Mouse (Mus musculus): Measurements from ENCODE around the gene Efnb3. TPM values are rescaled to one million over a fixed set of nuclear protein-coding genes. Genes with fewer than 3 reads are reported as not detected.

The Efnb3 gene
- 39.9 and 40.8 TPM in 2 replicates for polyA plus RNA-seq (2014; fragmentation: Nextera tagmentation; extraction: Ambion mirVana)

- Histone ChIP-seq H3K36me3 (replicated peaks; ENCODE audit: control insufficient read depth, insufficient read depth) (peaks cover 31% of the 10 kb centered on the region), H3K27me3 (ENCODE audit: control insufficient read depth, insufficient read depth, low read length) (no peaks in the 10 kb centered on the region), H3K9ac (peak within 1 kb of the TSS; percentile 93), H3K9me3 (ENCODE audit: control insufficient read depth, low read length) (no peaks in the 10 kb centered on the region), H3K4me2 (replicated peaks) (peak within 1 kb of the TSS; percentile 65), H3K4me1 (replicated peaks; ENCODE audit: control insufficient read depth, insufficient read depth, low read length) (peaks cover 49% of the 10 kb centered on the region), H3K27ac (peak within 1 kb of the TSS; percentile 82), H3K4me3 (replicated peaks; ENCODE audit: low read length) (peak within 1 kb of the TSS; percentile 73)
- DNase-seq (ENCODE audit: low spot score): peak; percentile 73
- ATAC-seq (ENCODE audit: low FRiP score): peak; percentile 67
- WGBS: under 1% methylated on average over 58 of the region's 59 CpGs
Measured at GRCm38 (mm10) chr11:69559851-69560765, at the start of gene Efnb3. Gene Efnb3 (minus strand): TSS chr11:69560205.

DNA sequence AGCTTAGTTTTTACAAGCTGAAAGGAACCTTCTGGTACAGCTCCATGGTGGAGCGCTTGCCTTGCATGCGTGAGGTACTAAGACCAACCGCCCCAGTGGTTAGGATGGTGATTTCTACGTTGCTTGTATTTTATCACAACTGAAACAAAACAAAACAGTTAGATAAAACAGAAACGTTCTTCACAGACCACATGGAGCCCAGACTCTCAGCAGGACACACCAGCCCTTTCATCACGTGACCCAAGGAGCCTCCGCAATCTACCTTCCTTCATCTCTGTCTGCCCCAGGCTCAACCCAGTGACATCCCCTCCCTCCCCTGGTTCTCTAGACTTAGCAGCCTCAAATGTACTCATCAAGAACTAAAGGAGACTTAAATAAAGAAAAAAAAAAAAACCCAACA is 49.4 kb upstream of the Efnb3 start:
- Histone ChIP-seq H3K27me3 (ENCODE audit: control insufficient read depth, insufficient read depth, low read length) (no peaks in the 10 kb centered on the region), H3K27ac (no peak overlapping the region), H3K4me2 (replicated peaks) (no peak overlapping the region), H3K4me1 (replicated peaks; ENCODE audit: control insufficient read depth, insufficient read depth, low read length) (peaks cover 3% of the 10 kb centered on the region), H3K9me3 (ENCODE audit: control insufficient read depth, low read length) (no peaks in the 10 kb centered on the region), H3K4me3 (replicated peaks; ENCODE audit: low read length) (no peak overlapping the region), H3K36me3 (replicated peaks; ENCODE audit: control insufficient read depth, insufficient read depth) (no peaks in the 10 kb centered on the region), H3K9ac (no peak overlapping the region)
- DNase-seq (ENCODE audit: low spot score) (no peak), ATAC-seq (ENCODE audit: low FRiP score) (no peak)
- 60% methylated on average over 7 of the region's 7 CpGs for whole genome bisulfite sequencing

DNA sequence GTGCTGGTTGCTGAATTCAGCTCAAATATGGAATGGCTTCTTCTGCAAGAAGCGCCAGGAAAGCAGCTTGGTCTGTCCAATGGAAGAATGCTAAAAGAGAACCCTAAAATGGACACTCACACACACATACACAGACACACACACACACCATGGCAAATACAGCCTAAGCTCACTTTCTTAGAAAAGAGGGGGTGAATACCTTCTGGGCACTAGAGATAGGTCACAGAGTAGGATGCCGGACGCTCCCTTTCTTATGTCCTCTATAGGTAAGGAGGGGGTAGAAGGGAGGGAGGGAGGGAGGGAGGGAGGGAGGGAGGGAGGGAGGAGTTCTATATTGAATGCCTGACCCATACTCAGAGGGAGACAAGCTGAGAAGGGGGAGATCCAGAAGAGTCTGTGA is 48.5 kb upstream of the Efnb3 start:
- Histone ChIP-seq H3K4me1 (replicated peaks; ENCODE audit: control insufficient read depth, insufficient read depth, low read length) (peaks cover 10% of the 10 kb centered on the region), H3K9ac (no peak overlapping the region), H3K9me3 (ENCODE audit: control insufficient read depth, low read length) (no peaks in the 10 kb centered on the region), H3K4me2 (replicated peaks) (no peak overlapping the region), H3K27ac (no peak overlapping the region), H3K4me3 (replicated peaks; ENCODE audit: low read length) (no peak overlapping the region), H3K27me3 (ENCODE audit: control insufficient read depth, insufficient read depth, low read length) (no peaks in the 10 kb centered on the region), H3K36me3 (replicated peaks; ENCODE audit: control insufficient read depth, insufficient read depth) (no peaks in the 10 kb centered on the region)
- WGBS: 89% methylated on average over 3 of the region's 3 CpGs
- DNase-seq (ENCODE audit: low spot score) (no peak), ATAC-seq (ENCODE audit: low FRiP score) (no peak)

DNA sequence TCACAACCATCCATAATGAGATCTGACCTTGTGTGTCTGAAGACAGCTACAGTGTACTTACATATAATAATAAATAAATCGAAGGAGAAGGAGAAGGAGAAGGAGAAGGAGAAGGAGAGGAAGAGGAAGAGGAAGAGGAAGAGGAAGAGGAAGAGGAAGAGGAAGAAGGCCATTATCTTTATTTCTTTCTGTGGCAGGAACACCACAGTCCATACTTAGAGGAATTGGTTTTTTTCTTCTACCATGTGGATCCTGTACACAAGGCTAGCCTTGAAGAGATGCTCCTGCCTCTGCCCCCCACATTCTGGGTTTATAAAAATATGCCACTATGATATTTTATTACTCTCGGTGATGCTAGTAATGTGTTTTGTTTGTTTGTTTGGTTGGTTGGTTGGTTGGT is 46.8 kb upstream of the Efnb3 start:
- Histone ChIP-seq H3K36me3 (replicated peaks; ENCODE audit: control insufficient read depth, insufficient read depth) (0 out of 2 replicates have a peak, but pooled peaks cover 9% of the 10 kb centered on the region), H3K27me3 (ENCODE audit: control insufficient read depth, insufficient read depth, low read length) (no peaks in the 10 kb centered on the region), H3K4me3 (replicated peaks; ENCODE audit: low read length) (no peak overlapping the region), H3K9me3 (ENCODE audit: control insufficient read depth, low read length) (no peaks in the 10 kb centered on the region), H3K9ac (no peak overlapping the region), H3K27ac (no peak overlapping the region), H3K4me1 (replicated peaks; ENCODE audit: control insufficient read depth, insufficient read depth, low read length) (peaks cover 10% of the 10 kb centered on the region), H3K4me2 (replicated peaks) (no peak overlapping the region)
- DNase-seq (ENCODE audit: low spot score) (no peak), ATAC-seq (ENCODE audit: low FRiP score) (no peak)
- whole genome bisulfite sequencing: 87% methylated on average over 2 of the region's 2 CpGs

- H3K9me3 ChIP-seq (ENCODE audit: control insufficient read depth, low read length): no peaks in the 10 kb centered on the region
- 61% methylated on average over 2 of the region's 2 CpGs for WGBS
- ATAC-seq (ENCODE audit: low FRiP score) (no peak), DNase-seq (ENCODE audit: low spot score) (no peak)
- H3K9ac ChIP-seq: peak overlapping the region; percentile 90; the same call in 1 of the 2 replicates
- H3K36me3 ChIP-seq (replicated peaks; ENCODE audit: control insufficient read depth, insufficient read depth): peaks cover 13% of the 10 kb centered on the region; the same call in 1 of the 2 replicates
- no peak overlapping the region; the same call in 1 of the 2 replicates for H3K27ac ChIP-seq
- H3K4me3 ChIP-seq (replicated peaks; ENCODE audit: low read length): peak overlapping the region; percentile 75
- no peaks in the 10 kb centered on the region for H3K27me3 ChIP-seq (ENCODE audit: control insufficient read depth, insufficient read depth, low read length)
- H3K4me2 ChIP-seq (replicated peaks): peak overlapping the region; percentile 99
- H3K4me1 ChIP-seq (replicated peaks; ENCODE audit: control insufficient read depth, insufficient read depth, low read length): peaks cover 10% of the 10 kb centered on the region
Measured at GRCm38 (mm10) chr11:69606491-69606795, 46.4 kb upstream of the Efnb3 start.

- peak; percentile 87 for ATAC-seq (ENCODE audit: low FRiP score)
- 4% methylated on average over 32 of the region's 32 CpGs for WGBS
Measured at GRCm38 (mm10) chr11:69605726-69606490, 45.9 kb upstream of the Efnb3 start, which contains the start of gene Atp1b2. Gene Atp1b2 (minus strand): TSS chr11:69605942.

GRCm38 (mm10) chr11:69604795-69605664 is 45.0 kb upstream of the Efnb3 start:
- under 1% methylated on average over 60 of the region's 73 CpGs for WGBS
- peak overlapping the region; percentile 99 for H3K4me2 ChIP-seq (replicated peaks)
- peak; percentile 56 for DNase-seq (ENCODE audit: low spot score)
- H3K4me3 ChIP-seq (replicated peaks; ENCODE audit: low read length): peak overlapping the region; percentile 75
- H3K9me3 ChIP-seq (ENCODE audit: control insufficient read depth, low read length): no peaks in the 10 kb centered on the region
- peaks cover 15% of the 10 kb centered on the region for H3K4me1 ChIP-seq (replicated peaks; ENCODE audit: control insufficient read depth, insufficient read depth, low read length)
- peaks cover 18% of the 10 kb centered on the region; the same call in 1 of the 2 replicates for H3K36me3 ChIP-seq (replicated peaks; ENCODE audit: control insufficient read depth, insufficient read depth)
- H3K27me3 ChIP-seq (ENCODE audit: control insufficient read depth, insufficient read depth, low read length): no peaks in the 10 kb centered on the region
- H3K9ac ChIP-seq: peak overlapping the region; percentile 90
- peak; percentile 58 for ATAC-seq (ENCODE audit: low FRiP score)
- H3K27ac ChIP-seq: peak overlapping the region; percentile 83

More at GRCm38 (mm10) chr11:69605726-69606490, 45.9 kb upstream of the Efnb3 start, which contains the start of gene Atp1b2:
- Histone ChIP-seq H3K4me3 (replicated peaks; ENCODE audit: low read length) (peak within 1 kb of the TSS; percentile 75), H3K4me2 (replicated peaks) (peak within 1 kb of the TSS; percentile 99), H3K27me3 (ENCODE audit: control insufficient read depth, insufficient read depth, low read length) (no peaks in the 10 kb centered on the region), H3K9ac (peak within 1 kb of the TSS; percentile 90), H3K9me3 (ENCODE audit: control insufficient read depth, low read length) (no peaks in the 10 kb centered on the region), H3K4me1 (replicated peaks; ENCODE audit: control insufficient read depth, insufficient read depth, low read length) (peaks cover 10% of the 10 kb centered on the region), H3K36me3 (replicated peaks; ENCODE audit: control insufficient read depth, insufficient read depth) (peaks cover 18% of the 10 kb centered on the region; the same call in 1 of the 2 replicates), H3K27ac (peak within 1 kb of the TSS; percentile 83)
- DNase-seq (ENCODE audit: low spot score): peak; percentile 83

GRCm38 (mm10) chr11:69604347-69604746 is 44.3 kb upstream of the Efnb3 start:
- H3K9me3 ChIP-seq (ENCODE audit: control insufficient read depth, low read length): no peaks in the 10 kb centered on the region
- no peak for DNase-seq (ENCODE audit: low spot score)
- H3K4me1 ChIP-seq (replicated peaks; ENCODE audit: control insufficient read depth, insufficient read depth, low read length): peaks cover 15% of the 10 kb centered on the region

More at GRCm38 (mm10) chr11:69604347-69604746, 44.3 kb upstream of the Efnb3 start:
- no peak for ATAC-seq (ENCODE audit: low FRiP score)
- Histone ChIP-seq H3K27me3 (ENCODE audit: control insufficient read depth, insufficient read depth, low read length) (no peaks in the 10 kb centered on the region), H3K9ac (peak overlapping the region; percentile 90), H3K4me3 (replicated peaks; ENCODE audit: low read length) (peak overlapping the region; percentile 75), H3K27ac (peak overlapping the region; percentile 83; the same call in 1 of the 2 replicates), H3K36me3 (replicated peaks; ENCODE audit: control insufficient read depth, insufficient read depth) (peaks cover 18% of the 10 kb centered on the region; the same call in 1 of the 2 replicates), H3K4me2 (replicated peaks) (peak overlapping the region; percentile 99)
- WGBS: 53% methylated on average over 3 of the region's 3 CpGs
